In genomic region chr9:122152501-122152900, GRCm38 (mm10) we compare ENCODE assay signal across 18 mouse cellular contexts.
"Had no signal": no experiment of that assay in that cellular context is flagged by ENCODE, and none has a peak within 500 bp of the region (broad histone marks: within the 10 kb centered on the region; RNA-seq: fewer than 3 reads in every experiment).

No protein-coding gene starts in this region.

- H3K27ac ChIP-seq: kidney, postnatal 0 days; layer of hippocampus, adult 2 months; left cerebral cortex, adult 2 months; liver, embryonic 13.5 days; midbrain, embryonic 10.5 days; midbrain, embryonic 13.5 days; neural tube, embryonic 13.5 days had no signal

- H3K4me2 ChIP-seq: liver, embryonic 13.5 days; midbrain, embryonic 13.5 days; neural tube, embryonic 13.5 days had no signal

- DNase-seq: layer of hippocampus, postnatal 36 days; liver, embryonic 13.5 days; lung, adult 2 months; lung, postnatal 14 days; lung, postnatal 4 days; retina, postnatal 1 day; right cerebral cortex, postnatal 25 days; thymus, adult 2 months; thymus, postnatal 14 days; thymus, postnatal 4 days had no signal

- H3K9me3 ChIP-seq: liver, embryonic 13.5 days; midbrain, embryonic 10.5 days; midbrain, embryonic 13.5 days; neural tube, embryonic 13.5 days had no signal

- H3K4me3 ChIP-seq: layer of hippocampus, adult 2 months; left cerebral cortex, adult 2 months; liver, embryonic 13.5 days; midbrain, embryonic 10.5 days; midbrain, embryonic 13.5 days; myocyte; neural tube, embryonic 13.5 days had no signal

- H3K4me1 ChIP-seq: midbrain, embryonic 10.5 days; midbrain, embryonic 13.5 days; neural tube, embryonic 13.5 days had no signal

- H3K27me3 ChIP-seq: liver, embryonic 13.5 days; midbrain, embryonic 13.5 days; neural tube, embryonic 13.5 days had no signal

- ATAC-seq: midbrain, embryonic 13.5 days; midbrain, embryonic 16.5 days had no signal

- H3K9ac ChIP-seq: liver, embryonic 13.5 days; midbrain, embryonic 13.5 days; neural tube, embryonic 13.5 days had no signal
